Mouse (Mus musculus): ENCODE measurements around the gene Pcna.
A peak's percentile ranks its signal among the peaks of the same experiment; 100 is the strongest.
"Not testable (repeated sequence)": the region's sequence is repeated elsewhere in the genome, so short reads cannot be mapped to it uniquely, and the experiment has no call there.

Pcna gene

DNA sequence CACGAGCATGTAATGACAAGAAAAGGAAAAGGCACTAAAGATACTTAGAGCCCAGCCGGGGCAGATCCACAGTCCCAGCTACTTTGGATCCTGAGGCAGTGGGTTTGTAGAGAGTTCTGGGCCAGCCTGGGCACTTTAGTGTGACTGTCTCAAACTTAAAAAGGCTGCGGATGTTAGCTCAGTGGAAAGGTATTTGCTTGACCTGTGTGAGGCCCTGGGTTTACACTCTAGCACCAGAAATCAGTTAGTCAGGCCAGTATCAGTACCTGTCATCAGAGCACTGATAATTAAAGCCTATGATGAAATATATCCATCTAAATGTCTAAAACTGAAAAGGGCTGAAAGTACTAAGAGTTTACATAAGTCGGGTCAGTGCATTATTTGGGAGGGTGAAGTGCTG, 23.1 kb upstream of the Pcna start:
- DNase-seq (ENCODE audit: inconsistent ontology term): no peak

DNA sequence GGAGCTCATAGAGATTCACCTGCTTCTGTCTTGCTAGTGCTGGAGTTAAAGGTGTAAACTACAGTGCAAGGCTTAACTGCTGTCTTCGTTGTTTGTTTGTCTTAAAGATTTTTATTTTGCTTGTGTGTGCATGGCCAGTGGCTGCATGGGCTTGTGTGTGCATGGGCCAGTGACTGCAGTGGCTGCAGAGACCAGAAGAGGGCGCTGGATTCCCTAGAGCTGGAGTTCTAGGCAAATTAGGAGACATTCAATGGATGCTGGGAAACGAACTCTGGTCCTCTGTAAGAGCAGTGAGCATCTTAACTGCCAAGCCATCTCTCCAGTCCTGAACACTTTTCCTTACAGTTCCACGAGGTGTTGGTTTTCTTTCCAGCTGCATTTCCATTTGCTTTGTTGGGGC, 22.4 kb upstream of the Pcna start:
- DNase-seq (ENCODE audit: inconsistent ontology term): no peak

DNA sequence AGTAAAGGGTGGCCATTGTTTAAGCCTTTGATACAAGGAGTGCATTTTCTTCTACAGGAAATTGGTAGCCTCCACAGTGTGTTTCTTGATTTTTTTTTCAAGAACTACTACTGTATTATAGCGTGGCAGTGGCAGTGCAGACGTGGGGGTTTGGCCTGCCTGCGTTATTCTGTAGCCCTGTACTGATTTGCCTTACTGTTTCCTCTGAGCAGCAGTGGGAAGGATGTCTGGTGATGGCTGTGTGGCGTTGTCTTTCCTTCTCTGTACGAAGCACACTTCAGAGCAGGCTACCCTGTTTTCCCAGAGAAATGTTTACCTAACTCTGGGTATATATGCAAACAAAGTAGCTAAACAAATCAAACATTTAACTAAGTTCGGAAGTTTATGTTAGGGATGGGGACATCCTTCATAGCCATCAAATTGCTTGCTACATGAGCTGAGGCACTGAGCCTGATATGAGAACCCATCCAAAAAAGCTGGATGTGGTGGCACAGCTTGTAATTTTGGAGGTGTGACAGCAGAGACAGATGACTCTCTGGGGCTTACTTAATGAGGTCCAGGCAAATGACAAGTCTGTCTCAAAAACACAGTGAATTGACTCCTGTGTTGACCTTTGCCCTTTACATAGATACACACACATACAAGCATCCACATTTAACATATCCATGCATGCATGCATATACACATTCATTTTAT, 19.7 kb upstream of the Pcna start:
- DNase-seq (ENCODE audit: inconsistent ontology term): no peak

DNA sequence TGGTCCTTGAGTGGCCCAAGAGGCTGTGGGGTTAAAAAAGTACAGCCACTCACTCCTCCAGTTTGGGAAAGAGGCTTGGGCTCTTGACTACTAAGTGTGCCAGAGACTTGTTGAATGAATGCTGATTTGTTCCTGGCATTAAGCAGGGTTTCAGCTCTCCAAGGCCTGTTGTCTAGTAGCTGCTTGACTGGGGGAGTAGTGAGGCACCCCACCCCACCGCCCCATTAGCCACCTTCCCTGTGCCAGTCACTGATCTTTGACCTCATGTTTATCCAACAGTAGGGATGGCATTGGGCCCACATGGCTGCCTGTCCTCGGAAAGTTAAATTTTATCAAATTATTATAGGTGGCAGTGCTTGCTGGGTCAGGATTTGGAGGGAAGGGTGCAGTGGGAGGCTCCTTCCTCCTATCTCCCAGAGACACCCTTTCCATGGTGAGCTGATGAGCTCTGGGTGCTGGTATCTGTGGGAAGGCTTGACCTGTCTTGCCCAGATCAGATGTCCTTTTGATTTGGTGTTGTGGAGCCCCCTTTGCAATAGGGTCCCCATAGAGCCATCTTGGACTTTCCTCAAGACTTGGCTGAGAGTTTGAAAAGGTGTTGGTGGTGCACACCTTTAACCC, 17.3 kb upstream of the Pcna start:
- DNase-seq (ENCODE audit: inconsistent ontology term): no peak

GRCm38 (mm10) chr2:132269217-132269616, 16.1 kb upstream of the Pcna start:
- no peak for DNase-seq (ENCODE audit: inconsistent ontology term)

DNA sequence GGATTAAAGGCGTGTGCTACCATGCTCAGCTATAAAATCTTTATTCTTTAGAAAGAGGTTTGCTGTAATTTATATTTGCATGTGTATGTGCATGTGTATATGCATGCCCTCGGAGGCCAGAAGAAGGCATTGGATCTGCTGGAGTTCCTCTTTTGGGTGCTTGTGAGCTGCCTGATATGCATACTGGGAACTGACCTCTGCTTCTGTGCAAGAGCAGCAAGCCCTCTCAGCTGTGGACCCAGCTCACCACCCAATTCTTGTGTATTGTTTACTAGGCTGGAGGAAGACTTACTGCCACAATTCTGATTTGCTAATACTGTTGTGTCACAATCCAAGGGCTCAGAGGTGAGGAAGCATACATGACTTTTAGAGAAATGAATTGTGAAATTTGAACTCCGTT, 13.0 kb upstream of the Pcna start:
- no peak for DNase-seq (ENCODE audit: inconsistent ontology term)

DNA sequence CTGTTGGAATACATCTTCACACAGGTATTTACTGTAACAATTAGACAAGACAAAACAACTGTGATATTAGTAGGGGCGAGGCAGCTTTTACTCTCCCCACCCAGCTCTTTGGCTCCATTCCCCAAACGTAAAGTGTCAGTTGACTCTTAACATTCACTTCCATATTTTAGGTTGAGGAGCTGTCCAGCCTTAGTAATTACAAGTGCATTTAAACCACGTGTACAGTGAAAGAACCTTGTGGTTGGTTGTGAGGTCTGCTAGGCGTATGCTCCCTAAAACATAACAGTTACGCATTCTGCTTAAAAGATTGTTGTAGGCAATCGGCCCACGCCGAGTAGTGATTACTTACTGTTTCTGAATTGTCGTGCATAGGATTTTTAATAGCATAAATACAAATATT, 12.1 kb upstream of the Pcna start:
- DNase-seq (ENCODE audit: inconsistent ontology term): no peak

GRCm38 (mm10) chr2:132264266-132264710, 11.2 kb upstream of the Pcna start:
- no peak for DNase-seq (ENCODE audit: inconsistent ontology term)

GRCm38 (mm10) chr2:132263421-132264265, 10.5 kb upstream of the Pcna start:
- DNase-seq (ENCODE audit: inconsistent ontology term): no peak

DNA sequence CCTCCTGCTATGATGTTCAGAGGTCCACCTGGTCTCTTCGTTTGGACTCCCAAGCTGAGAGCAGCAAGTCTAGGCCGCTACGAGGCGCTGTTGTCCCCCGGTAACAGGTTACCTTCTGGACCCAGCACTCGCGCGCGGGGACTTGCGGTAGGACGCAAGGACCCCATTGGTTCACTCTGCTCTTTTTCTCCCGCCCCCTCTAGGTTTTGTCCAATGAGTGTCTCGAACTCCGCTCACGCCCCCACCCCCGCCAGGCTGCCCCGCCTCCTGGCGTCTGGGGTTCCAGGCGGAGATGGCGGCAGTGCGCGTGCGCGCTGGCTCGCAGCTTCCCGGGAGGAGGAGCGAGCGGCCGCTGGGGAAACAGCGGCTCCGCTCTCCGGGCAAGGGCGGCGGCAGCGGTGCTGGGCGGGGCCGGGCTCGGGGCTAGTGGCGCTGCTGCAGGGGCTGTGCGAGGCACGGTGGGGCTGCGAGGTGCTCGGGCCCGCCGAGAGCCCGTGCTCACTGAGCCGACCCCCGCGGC, 9.8 kb upstream of the Pcna start, which contains the start of gene Cds2:
Gene Cds2 (plus strand): TSS at position 270 of the 520 bp plus-strand sequence.
- DNase-seq (ENCODE audit: inconsistent ontology term): peak; percentile 99

DNA sequence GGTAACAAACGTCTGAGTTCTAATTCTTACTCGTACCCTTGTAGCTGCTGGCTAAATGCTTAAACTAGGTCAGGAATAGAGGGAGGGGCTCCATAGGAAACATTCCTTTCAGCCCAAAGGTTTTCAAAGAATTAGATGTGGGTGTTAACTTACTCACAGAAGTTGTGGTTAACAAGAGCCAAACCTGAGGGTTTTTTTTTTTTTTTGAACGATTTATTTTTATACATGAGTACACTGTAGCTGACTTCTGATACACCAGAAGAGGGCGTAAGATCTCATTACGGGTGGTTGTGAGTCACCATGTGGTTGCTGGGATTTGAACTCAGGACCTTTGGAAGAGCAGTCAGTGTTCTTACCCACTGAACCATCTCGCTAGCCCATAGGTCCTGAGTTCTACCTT, 9.1 kb upstream of the Pcna start:
- no peak for DNase-seq (ENCODE audit: inconsistent ontology term)

DNA sequence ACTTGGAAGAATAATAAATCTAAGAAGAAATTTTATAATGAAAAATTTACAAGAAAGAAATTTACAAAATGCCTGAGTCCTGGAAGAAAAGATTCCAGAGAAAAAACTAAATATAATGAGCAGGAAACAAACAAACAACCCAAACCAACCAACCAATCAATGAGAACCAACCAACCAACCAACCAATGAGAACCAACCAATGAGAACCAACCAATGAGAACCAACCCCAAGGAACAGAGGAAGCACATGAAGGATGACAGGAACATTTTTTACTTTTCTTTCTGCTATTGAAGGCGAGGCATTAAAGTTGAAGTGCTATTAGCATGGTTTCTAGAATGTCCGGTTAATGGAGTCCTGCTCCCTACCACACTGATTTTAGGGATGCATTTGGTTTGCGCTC, 7.5 kb upstream of the Pcna start:
- DNase-seq (ENCODE audit: inconsistent ontology term): no peak

GRCm38 (mm10) chr2:132257350-132258068, 4.4 kb upstream of the Pcna start:
- no peak for DNase-seq (ENCODE audit: inconsistent ontology term)

DNA sequence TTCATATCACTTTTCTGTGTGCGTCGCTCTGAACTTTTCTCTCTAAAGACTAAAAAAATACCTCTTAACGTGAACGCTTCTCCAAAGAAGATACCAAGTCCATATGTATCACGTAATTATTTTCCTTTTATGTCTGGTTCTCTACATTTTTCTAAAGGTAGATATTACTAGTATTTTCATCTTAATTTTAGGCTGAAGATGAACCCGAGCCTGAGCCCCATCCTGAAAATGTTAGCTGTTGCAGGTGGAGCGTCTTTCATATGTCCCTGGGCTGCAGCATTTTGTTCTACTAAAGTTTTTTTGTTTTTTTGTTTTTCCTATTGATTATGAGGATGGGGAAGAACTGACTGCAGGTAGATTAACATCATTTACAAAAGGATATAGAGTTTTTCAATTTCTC, 489 bp upstream of the Pcna start:
- DNase-seq (ENCODE audit: inconsistent ontology term): no peak

GRCm38 (mm10) chr2:132251911-132252310, 1.2 kb downstream of the Pcna start:
- no peak for DNase-seq (ENCODE audit: inconsistent ontology term)

GRCm38 (mm10) chr2:132247539-132248313, 5.4 kb downstream of the Pcna start, which contains the start of gene Tmem230:
Gene Tmem230 (minus strand): TSS chr2:132247807.
- DNase-seq (ENCODE audit: inconsistent ontology term): peak; percentile 93

DNA sequence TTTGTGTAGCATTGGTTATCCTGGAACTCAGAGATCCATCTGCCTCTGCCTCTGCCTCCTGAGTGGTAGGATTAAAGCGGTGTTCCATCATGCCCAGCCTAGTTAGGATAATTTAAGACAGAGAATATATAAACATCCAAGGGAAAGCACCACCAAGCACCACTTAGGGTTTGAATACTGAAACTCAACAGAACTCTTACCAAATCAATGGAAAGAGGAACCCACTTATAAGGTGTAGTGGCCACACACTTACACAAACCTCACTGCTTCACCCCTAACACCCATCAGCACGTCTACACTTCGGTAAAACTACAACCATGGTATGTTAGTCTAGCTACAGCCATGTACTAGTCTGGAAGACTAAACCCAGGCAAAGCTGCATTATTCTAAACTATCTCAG, 9.7 kb downstream of the Pcna start:
- no peak for DNase-seq (ENCODE audit: inconsistent ontology term)

- DNase-seq (ENCODE audit: inconsistent ontology term): peak; percentile 42
These were observed 12.7 kb downstream of the Pcna start for GRCm38 (mm10) chr2:132240457-132240856.

GRCm38 (mm10) chr2:132239434-132239833, 13.7 kb downstream of the Pcna start:
- not testable (repeated sequence) for DNase-seq (ENCODE audit: inconsistent ontology term)

DNA sequence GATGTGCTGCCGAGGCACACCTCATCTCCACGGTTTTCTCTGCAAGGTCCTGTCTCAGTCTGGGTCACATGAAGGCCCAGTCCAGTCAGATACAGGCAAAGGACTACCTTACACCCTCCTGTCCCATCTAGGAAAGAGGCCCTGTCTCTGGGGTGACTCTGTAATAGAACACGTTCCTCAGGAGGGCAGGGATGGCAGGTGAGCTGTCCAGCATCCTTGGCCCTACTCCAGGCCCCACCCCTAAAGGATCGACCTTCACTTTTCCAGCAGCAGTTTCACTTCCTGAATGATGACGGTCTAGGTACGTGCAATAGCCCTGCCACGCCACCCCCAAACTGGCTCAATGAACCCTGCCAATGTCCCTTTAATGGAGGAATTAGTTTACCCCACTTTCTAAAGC, 17.1 kb downstream of the Pcna start:
- DNase-seq (ENCODE audit: inconsistent ontology term): no peak

- DNase-seq (ENCODE audit: inconsistent ontology term): no peak
These were observed 17.8 kb downstream of the Pcna start for GRCm38 (mm10) chr2:132235291-132235690.
